Mouse (Mus musculus): Measurements from ENCODE around the gene 1810046K07Rik. TPM values are rescaled to one million over a fixed set of nuclear protein-coding genes. Genes with fewer than 3 reads are reported as not detected.

Gene 1810046K07Rik
- total RNA-seq, 1 experiment from 2014 or later: not detected

GRCm38 (mm10) chr9:51256780-51257502 lies 71.8 kb downstream of the 1810046K07Rik start:
- no peak for ATAC-seq (replicated peaks in 1 of 2; ENCODE audit: insufficient read depth in 1 of 2, low FRiP score in 2 of 2, low TSS enrichment in 1 of 2, low read depth in 1 of 2, poor library complexity in 2 of 2, severe bottlenecking in 2 of 2)

Other genes with a start within 250 kb of the 1810046K07Rik start
- not detected in 2 replicates for gene 4833427G06Rik, start 226.8 kb downstream of the 1810046K07Rik start, total RNA-seq (2017)
- gene Gm32742, start 163.4 kb downstream of the 1810046K07Rik start, total RNA-seq (2017): 0.19 and 0.25 TPM in 2 replicates
- 0.45 and 0.81 TPM in 2 replicates for gene Pou2af1, start 115.2 kb downstream of the 1810046K07Rik start, total RNA-seq (2017)
- gene Colca2, start 50.3 kb downstream of the 1810046K07Rik start, total RNA-seq (2017): 0.75 and 5.0 TPM in 2 replicates